Mouse (Mus musculus) forebrain, embryonic 11.5 days (tissue): ENCODE results near the gene Cdca7. TPM values are rescaled to one million over a fixed set of nuclear protein-coding genes. Genes with fewer than 3 reads are reported as not detected.

Experiments used
- ATAC-seq: fragments of 200-750 bp; cut with Nextera tagmentation; replicated peaks from 2 replicates; pipeline ENCODE4 v1.8.0; 2017; ENCODE audit warnings: moderate TSS enrichment; ENCODE audit not compliant: low FRiP score
- DNase-seq: peaks from one replicate; pipeline ENCODE4 v3.0.0-alpha.2; 2017; ENCODE audit warnings: low spot score
- H3K27ac ChIP-seq: fragments of 300-500 bp; sonication (generic); 2 replicates; pipeline ENCODE4 v1.5.1; 2014; ENCODE audit warnings: low read depth, low read length
- H3K27me3 ChIP-seq: fragments of 300-500 bp; sonication (generic); 2 replicates; pipeline ENCODE4 v1.6.1; 2014; ENCODE audit warnings: mild to moderate bottlenecking, low read length, mixed read lengths; ENCODE audit not compliant: control insufficient read depth, insufficient read depth
- H3K36me3 ChIP-seq: fragments of 300-500 bp; sonication (generic); 2 replicates; pipeline ENCODE4 v1.6.1; 2014; ENCODE audit warnings: mild to moderate bottlenecking, low read length, moderate library complexity, mixed read lengths; ENCODE audit not compliant: control insufficient read depth, insufficient read depth
- H3K4me1 ChIP-seq: fragments of 300-500 bp; sonication (generic); replicated peaks from 2 replicates; pipeline ENCODE4 v1.6.1; 2014; ENCODE audit warnings: low read length, mixed read lengths; ENCODE audit not compliant: control insufficient read depth, insufficient read depth
- H3K4me2 ChIP-seq: fragments of 300-500 bp; sonication (generic); 2 replicates; pipeline ENCODE4 v1.6.1; 2014; ENCODE audit warnings: low read depth, mild to moderate bottlenecking, low read length, moderate library complexity, mixed read lengths; ENCODE audit not compliant: severe bottlenecking
- H3K4me3 ChIP-seq: fragments of 300-500 bp; sonication (generic); 2 replicates; pipeline ENCODE4 v1.5.1; 2014; ENCODE audit warnings: low read depth, low read length
- H3K9ac ChIP-seq: fragments of 300-500 bp; sonication (generic); 2 replicates; pipeline ENCODE4 v1.6.1; 2014; ENCODE audit warnings: low read length
- H3K9me3 ChIP-seq: fragments of 300-500 bp; sonication (generic); 2 replicates; pipeline ENCODE4 v1.6.1; 2016; ENCODE audit warnings: low read length, mixed read lengths; ENCODE audit not compliant: control insufficient read depth
- WGBS: fragments of 180-500 bp; shearing (Covaris S2); extraction: QIAGEN DNeasy Blood & Tissue Kit; methylation state at CpG from one replicate; pipeline ENCODE4 v1.1.7; 2014; 5-methylcytosine and 5-hydroxymethylcytosine counted together
- polyA plus RNA-seq: library from polyadenylated mRNA; unstranded; fragments of >200 nt; fragmentation: Nextera tagmentation; extraction: Ambion mirVana; gene quantifications from 2 replicates; pipeline ENCODE4 v1.2.1, GENCODE M21; 2014

Cdca7 gene
- polyA plus RNA-seq, 1 experiment from 2014 or later: 266 TPM

DNA sequence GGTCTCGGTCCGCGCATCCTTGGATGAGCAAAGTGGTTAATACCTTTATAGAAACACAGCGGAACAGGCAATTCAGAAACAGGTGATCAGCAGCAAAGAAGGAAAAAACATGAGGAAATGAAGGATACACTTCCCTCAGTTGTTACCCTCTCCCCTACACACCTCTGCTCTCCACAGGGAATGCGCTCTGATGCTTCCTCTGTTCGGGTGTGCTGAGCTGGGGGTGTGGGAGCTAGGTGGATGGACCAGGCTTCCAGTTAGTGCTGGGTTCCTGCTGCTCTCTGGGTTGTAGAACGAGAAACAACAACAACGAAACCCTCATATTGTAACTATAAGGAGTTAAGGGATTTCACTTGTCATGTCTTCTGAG is 40.7 kb downstream of the Cdca7 start:
- no peaks in the 10 kb centered on the region for H3K36me3 ChIP-seq
- no peak overlapping the region for H3K4me3 ChIP-seq
- no peak overlapping the region for H3K27ac ChIP-seq
- no peak for DNase-seq
- peaks cover 4% of the 10 kb centered on the region; the same call in 1 of the 2 replicates for H3K4me1 ChIP-seq
- 25% methylated on average over 8 of the region's 8 CpGs for WGBS
- H3K9ac ChIP-seq: no peak overlapping the region
- H3K27me3 ChIP-seq: peaks cover 9% of the 10 kb centered on the region
- H3K4me2 ChIP-seq: 0 out of 2 replicates have a peak overlapping the region, but pooled peaks have one; percentile 26
- H3K9me3 ChIP-seq: no peaks in the 10 kb centered on the region
- no peak for ATAC-seq

GRCm38 (mm10) chr2:72524022-72524421 is 48.1 kb downstream of the Cdca7 start:
- Histone ChIP-seq H3K27me3 (no peaks in the 10 kb centered on the region; the same call in 1 of the 2 replicates), H3K4me3 (no peak overlapping the region), H3K36me3 (no peaks in the 10 kb centered on the region), H3K9ac (no peak overlapping the region), H3K4me2 (no peak overlapping the region), H3K4me1 (no peaks in the 10 kb centered on the region), H3K9me3 (no peaks in the 10 kb centered on the region), H3K27ac (no peak overlapping the region)
- WGBS: 78% methylated on average over 12 of the region's 12 CpGs
- DNase-seq (no peak), ATAC-seq (no peak)

DNA sequence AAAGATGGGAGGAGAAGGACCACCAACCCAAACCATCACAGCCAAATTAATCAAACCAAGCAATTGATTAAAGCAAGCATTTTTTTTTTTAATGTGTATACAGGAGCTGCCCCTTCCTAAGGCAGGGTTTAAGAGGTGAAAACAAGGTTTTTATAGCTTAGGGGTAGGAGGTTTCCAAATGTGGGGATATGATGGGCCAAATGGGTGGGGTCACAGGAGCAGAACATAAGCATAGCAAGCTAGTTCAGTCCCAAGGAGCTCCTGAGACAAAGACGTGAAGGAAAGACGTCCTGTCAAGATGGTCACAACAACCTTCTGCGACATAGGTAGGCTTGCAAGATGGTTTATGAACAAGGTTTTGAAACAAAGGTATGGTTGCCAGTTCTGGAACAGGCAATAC is 49.6 kb downstream of the Cdca7 start:
- Histone ChIP-seq H3K27me3 (no peaks in the 10 kb centered on the region), H3K4me3 (no peak overlapping the region), H3K4me2 (no peak overlapping the region), H3K27ac (no peak overlapping the region), H3K9ac (no peak overlapping the region), H3K9me3 (no peaks in the 10 kb centered on the region), H3K36me3 (no peaks in the 10 kb centered on the region), H3K4me1 (peaks cover 4% of the 10 kb centered on the region)
- no peak for ATAC-seq
- 90% methylated on average over 3 of the region's 3 CpGs for WGBS
- DNase-seq: no peak

DNA sequence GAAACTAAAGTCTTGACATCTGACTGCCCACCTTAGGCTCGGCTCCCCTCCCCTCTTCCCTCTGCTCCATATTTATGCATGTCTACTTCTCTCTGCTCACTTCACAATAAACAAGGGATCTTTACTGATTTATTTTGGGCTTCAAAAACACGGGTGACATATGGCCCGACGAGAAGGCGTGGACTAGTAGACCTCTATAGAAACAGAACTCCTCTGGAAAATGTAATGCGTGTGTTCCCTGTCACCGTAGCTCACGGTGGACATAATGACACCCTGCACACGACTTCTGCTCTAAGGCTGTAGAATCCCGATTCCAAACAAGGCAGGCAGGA is 53.0 kb downstream of the Cdca7 start:
- Histone ChIP-seq H3K9me3 (no peaks in the 10 kb centered on the region), H3K27me3 (no peaks in the 10 kb centered on the region), H3K27ac (no peak overlapping the region), H3K4me1 (peaks cover 4% of the 10 kb centered on the region), H3K4me2 (peak overlapping the region; percentile 42; the same call in 1 of the 2 replicates), H3K36me3 (no peaks in the 10 kb centered on the region), H3K4me3 (no peak overlapping the region), H3K9ac (no peak overlapping the region)
- WGBS: 41% methylated on average over 10 of the region's 10 CpGs
- no peak for ATAC-seq
- no peak for DNase-seq

- Histone ChIP-seq H3K9me3 (no peaks in the 10 kb centered on the region), H3K36me3 (no peaks in the 10 kb centered on the region), H3K27ac (no peak overlapping the region), H3K4me1 (peaks cover 4% of the 10 kb centered on the region), H3K27me3 (no peaks in the 10 kb centered on the region), H3K4me2 (peak overlapping the region; percentile 42), H3K4me3 (peak overlapping the region; percentile 17), H3K9ac (peak overlapping the region; percentile 47)
- 12% methylated on average over 25 of the region's 25 CpGs for WGBS
- DNase-seq (peak; percentile 60), ATAC-seq (peak; percentile 66)
Observed at GRCm38 (mm10) chr2:72529358-72530319, 53.7 kb downstream of the Cdca7 start.

- WGBS: 67% methylated on average over 1 of the region's 1 CpGs
- Histone ChIP-seq H3K27ac (no peak overlapping the region), H3K4me2 (no peak overlapping the region), H3K36me3 (no peaks in the 10 kb centered on the region), H3K9ac (no peak overlapping the region), H3K4me1 (no peaks in the 10 kb centered on the region), H3K4me3 (no peak overlapping the region), H3K27me3 (no peaks in the 10 kb centered on the region), H3K9me3 (no peaks in the 10 kb centered on the region)
- DNase-seq (no peak), ATAC-seq (no peak)
Observed at GRCm38 (mm10) chr2:72535889-72536288, 59.9 kb downstream of the Cdca7 start.

Other genes with a start within 250 kb of the Cdca7 start
- 8.5 and 9.5 TPM in 2 replicates for gene Map3k20, start 190.5 kb upstream of the Cdca7 start, polyA plus RNA-seq